Mouse (Mus musculus) E14TG2a.4 (cell line): ENCODE measurements at regions not wholly inside any gene's neighbourhood (a gene's known extent, or its start where the extent isn't known, plus 50 kb on each side); places are given as distances from the start of the nearest gene placed in this dataset.

Source experiments
- H3K27me3 ChIP-seq: 2 replicates; pipeline ENCODE4 v1.6.1; 2014; ENCODE audit warnings: low read length, control low read depth; ENCODE audit not compliant: insufficient read depth
- H3K36me3 ChIP-seq: 2 replicates; pipeline ENCODE4 v1.6.1; 2014; ENCODE audit warnings: low read length, control low read depth; ENCODE audit not compliant: insufficient read depth
- H3K4me1 ChIP-seq: replicated peaks from 2 replicates; pipeline ENCODE4 v1.6.1; 2014; ENCODE audit warnings: low read depth, low read length, control low read depth
- H3K4me3 ChIP-seq: replicated peaks from 2 replicates; pipeline ENCODE4 v1.5.1; 2014; ENCODE audit warnings: mild to moderate bottlenecking, low read length
- H3K9me3 ChIP-seq: 2 replicates; pipeline ENCODE4 v1.6.1; 2014; ENCODE audit warnings: low read length, control low read depth
- CTCF ChIP-seq: conservative IDR thresholded peaks from 2 replicates; pipeline ENCODE4 v1.5.1; 2014; ENCODE audit warnings: low read length
- NANOG ChIP-seq: IDR thresholded peaks from 2 replicates; pipeline ENCODE4 v1.6.1; 2014; ENCODE audit warnings: borderline replicate concordance, low read length, mixed read lengths
- POU5F1 ChIP-seq: IDR thresholded peaks from 2 replicates; pipeline ENCODE4 v1.6.1; 2014; ENCODE audit warnings: low read length, borderline replicate concordance

DNA sequence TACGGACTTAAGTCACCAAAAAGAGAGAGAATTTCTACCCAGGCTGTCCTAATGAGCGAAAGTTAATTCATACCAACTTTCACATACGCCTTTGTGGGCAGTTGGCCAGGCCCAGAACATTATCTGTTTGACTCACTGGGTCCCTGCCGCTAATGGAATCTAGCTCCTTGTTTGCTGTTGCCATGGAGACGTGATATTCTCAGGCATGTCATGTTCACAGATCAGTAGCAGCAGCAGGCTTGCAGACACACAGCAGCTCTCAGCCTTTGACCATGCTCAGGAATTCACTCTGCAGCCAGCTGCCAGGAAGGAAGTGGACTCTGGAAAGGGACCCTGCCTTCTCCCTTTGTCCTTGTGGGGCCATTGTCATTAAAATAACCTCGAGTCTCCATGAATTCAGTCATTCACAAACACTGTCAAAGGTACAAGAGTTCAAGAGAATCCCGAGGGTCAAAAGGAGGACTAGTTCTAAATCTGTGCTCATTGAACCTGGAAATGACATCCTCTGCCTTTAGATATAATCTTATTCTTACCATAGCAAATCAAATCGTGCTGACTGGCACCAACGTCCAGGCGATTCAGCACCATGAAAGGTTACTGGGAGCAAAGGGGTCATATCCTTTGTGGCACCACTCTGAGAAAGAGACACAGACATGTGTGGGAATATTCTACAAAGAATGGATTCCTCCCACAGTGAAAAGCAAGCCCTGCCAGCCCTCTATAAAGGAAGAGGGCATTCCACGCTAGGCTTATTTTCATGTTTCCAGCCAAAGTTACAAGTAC lies 584.9 kb downstream of the Tmem182 start:
- Histone ChIP-seq H3K27me3 (no peaks in the 10 kb centered on the region), H3K36me3 (no peaks in the 10 kb centered on the region), H3K4me1 (peaks cover 27% of the 10 kb centered on the region), H3K4me3 (no peak overlapping the region), H3K9me3 (no peaks in the 10 kb centered on the region)
- TF ChIP-seq CTCF (no peak), NANOG (peak; percentile 22; the same call in 1 of the 2 replicates), POU5F1 (peak; percentile 28; the same call in 1 of the 2 replicates)

DNA sequence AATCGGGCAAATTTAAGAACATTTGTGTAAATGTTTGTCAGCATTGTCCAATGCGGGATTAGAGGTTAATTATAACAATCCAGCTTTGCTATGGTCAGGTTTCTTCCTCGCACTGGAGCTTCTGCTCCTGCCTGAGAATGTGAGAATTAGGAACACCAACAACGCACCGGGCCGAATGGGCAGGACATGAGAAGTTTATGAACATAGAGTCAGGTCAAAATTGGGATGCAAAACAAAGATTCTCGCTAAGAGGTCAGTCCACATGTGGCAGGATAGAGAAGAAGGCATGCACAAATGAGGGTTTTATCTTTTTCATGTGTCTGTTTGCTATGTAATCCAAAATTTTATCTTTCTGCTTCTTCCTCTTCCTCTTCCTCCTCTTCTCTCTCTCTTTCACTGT lies 585.7 kb downstream of the Tmem182 start:
- no peaks in the 10 kb centered on the region for H3K27me3 ChIP-seq
- H3K4me3 ChIP-seq: no peak overlapping the region
- H3K9me3 ChIP-seq: no peaks in the 10 kb centered on the region
- no peak for TF ChIP-seq CTCF
- TF ChIP-seq NANOG: no peak
- TF ChIP-seq POU5F1: no peak
- H3K36me3 ChIP-seq: no peaks in the 10 kb centered on the region
- peaks cover 27% of the 10 kb centered on the region for H3K4me1 ChIP-seq

GRCm38 (mm10) chr1:41393287-41393686 lies 587.9 kb downstream of the Tmem182 start:
- Histone ChIP-seq H3K4me1 (peaks cover 27% of the 10 kb centered on the region), H3K27me3 (no peaks in the 10 kb centered on the region), H3K36me3 (no peaks in the 10 kb centered on the region), H3K9me3 (no peaks in the 10 kb centered on the region), H3K4me3 (no peak overlapping the region)
- no peak for TF ChIP-seq POU5F1
- TF ChIP-seq CTCF: no peak
- no peak for TF ChIP-seq NANOG

DNA sequence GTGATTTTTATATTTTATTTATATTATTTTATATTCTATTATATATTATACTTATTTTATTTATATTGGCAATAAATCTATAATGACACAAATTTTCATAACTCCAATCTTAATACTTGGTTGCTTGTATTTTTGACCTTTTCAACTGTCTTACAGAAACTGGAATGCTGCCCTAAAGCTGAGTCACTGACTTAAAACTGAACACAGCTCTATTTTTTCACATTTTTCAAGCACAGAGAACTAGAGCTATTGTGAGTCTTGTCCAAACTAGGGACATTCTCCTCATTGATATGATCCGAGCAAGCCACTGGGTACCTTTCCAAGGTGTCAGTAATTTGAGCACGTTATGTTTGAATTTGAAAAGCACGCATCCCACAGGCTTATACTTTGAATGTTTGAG lies 589.7 kb downstream of the Tmem182 start:
- no peaks in the 10 kb centered on the region for H3K27me3 ChIP-seq
- H3K4me1 ChIP-seq: peaks cover 11% of the 10 kb centered on the region
- no peaks in the 10 kb centered on the region for H3K36me3 ChIP-seq
- H3K9me3 ChIP-seq: no peaks in the 10 kb centered on the region
- H3K4me3 ChIP-seq: no peak overlapping the region
- TF ChIP-seq POU5F1: no peak
- no peak for TF ChIP-seq NANOG
- TF ChIP-seq CTCF: no peak

- Histone ChIP-seq H3K27me3 (no peaks in the 10 kb centered on the region), H3K4me3 (no peak overlapping the region), H3K36me3 (no peaks in the 10 kb centered on the region), H3K4me1 (no peaks in the 10 kb centered on the region), H3K9me3 (no peaks in the 10 kb centered on the region)
- TF ChIP-seq CTCF (no peak), POU5F1 (no peak), NANOG (no peak)
Observed at GRCm38 (mm10) chr1:41410533-41410932, 605.1 kb downstream of the Tmem182 start.

GRCm38 (mm10) chr1:41411641-41412040 lies 606.2 kb downstream of the Tmem182 start:
- TF ChIP-seq NANOG: no peak
- TF ChIP-seq POU5F1: no peak
- no peak for TF ChIP-seq CTCF
- no peaks in the 10 kb centered on the region for H3K27me3 ChIP-seq
- no peaks in the 10 kb centered on the region for H3K36me3 ChIP-seq

GRCm38 (mm10) chr1:41412078-41412477 lies 606.7 kb downstream of the Tmem182 start:
- H3K4me3 ChIP-seq: no peak overlapping the region
- TF ChIP-seq POU5F1: no peak
- TF ChIP-seq CTCF: no peak
- TF ChIP-seq NANOG: no peak

More at GRCm38 (mm10) chr1:41411641-41412040, 606.2 kb downstream of the Tmem182 start:
- Histone ChIP-seq H3K4me1 (no peaks in the 10 kb centered on the region), H3K4me3 (no peak overlapping the region), H3K9me3 (no peaks in the 10 kb centered on the region)

GRCm38 (mm10) chr1:41420489-41421327 lies 615.3 kb downstream of the Tmem182 start:
- H3K9me3 ChIP-seq: no peaks in the 10 kb centered on the region
- no peak overlapping the region for H3K4me3 ChIP-seq
- H3K36me3 ChIP-seq: no peaks in the 10 kb centered on the region
- TF ChIP-seq CTCF (no peak), POU5F1 (no peak), NANOG (no peak)
- no peaks in the 10 kb centered on the region for H3K27me3 ChIP-seq
- H3K4me1 ChIP-seq: no peaks in the 10 kb centered on the region

More at GRCm38 (mm10) chr1:41412078-41412477, 606.7 kb downstream of the Tmem182 start:
- H3K9me3 ChIP-seq: no peaks in the 10 kb centered on the region
- no peaks in the 10 kb centered on the region for H3K36me3 ChIP-seq
- H3K27me3 ChIP-seq: no peaks in the 10 kb centered on the region
- H3K4me1 ChIP-seq: no peaks in the 10 kb centered on the region
